Mouse (Mus musculus) kidney, adult 2 months (tissue): ENCODE data around the gene Prrg2.

Experiments used
- CTCF ChIP-seq: fragments of 200-500 bp; conservative IDR thresholded peaks from 2 replicates; pipeline ENCODE4 v1.5.1; 2011; ENCODE audit warnings: low read depth, mild to moderate bottlenecking, control low read depth, low read length, moderate library complexity, mixed read lengths; ENCODE audit not compliant: insufficient read depth, insufficient read length
- POLR2A ChIP-seq: fragments of 200-500 bp; IDR thresholded peaks from one replicate; pipeline ENCODE4 v1.6.1; 2011; ENCODE audit warnings: low read depth, low read length, control low read depth

GRCm38 (mm10) chr7:45053117-45053930 lies 9.2 kb downstream of the Prrg2 start:
- no peak for TF ChIP-seq CTCF
- TF ChIP-seq POLR2A, result no peak
